Mouse (Mus musculus): ENCODE results near the gene Ap3s2. TPM values are rescaled to one million over a fixed set of nuclear protein-coding genes. Genes with fewer than 3 reads are reported as not detected.

The Ap3s2 gene
- total RNA-seq, 2 experiments from 2014 or later: 18.3 to 20.0 TPM

GRCm38 (mm10) chr7:79858202-79858934, 62.1 kb downstream of the Ap3s2 start:
- peak; percentile 51 for DNase-seq
- intact Hi-C loops (cut with DNase I; ENCODE audit: low total_unique reads): no loop called here

- no peak for DNase-seq
Measured at GRCm38 (mm10) chr7:79856305-79856704, 64.1 kb downstream of the Ap3s2 start.

GRCm38 (mm10) chr7:79847456-79848451, 72.7 kb downstream of the Ap3s2 start:
- DNase-seq: peak; percentile 68
- intact Hi-C loops (cut with DNase I; ENCODE audit: low total_unique reads): no loop called here

More at GRCm38 (mm10) chr7:79856305-79856704, 64.1 kb downstream of the Ap3s2 start:
- intact Hi-C loops (cut with DNase I; ENCODE audit: low total_unique reads): no loop called here

- intact Hi-C loops (cut with DNase I; ENCODE audit: low total_unique reads): no loop called here
- DNase-seq: no peak
Measured at GRCm38 (mm10) chr7:79846342-79846741, 74.1 kb downstream of the Ap3s2 start.

- intact Hi-C loops (cut with DNase I; ENCODE audit: low total_unique reads): no loop called here
- no peak for DNase-seq
Measured at GRCm38 (mm10) chr7:79844090-79844802, 76.2 kb downstream of the Ap3s2 start.

GRCm38 (mm10) chr7:79842163-79842562, 78.3 kb downstream of the Ap3s2 start:
- no peak for DNase-seq
- intact Hi-C loops (cut with DNase I; ENCODE audit: low total_unique reads): no loop called here

- intact Hi-C loops (cut with DNase I; ENCODE audit: low total_unique reads): no loop called here
- no peak for DNase-seq
Measured at GRCm38 (mm10) chr7:79837247-79837646, 83.2 kb downstream of the Ap3s2 start.

GRCm38 (mm10) chr7:79835196-79835595, 85.3 kb downstream of the Ap3s2 start:
- intact Hi-C loops (cut with DNase I; ENCODE audit: low total_unique reads): no loop called here
- no peak for DNase-seq

GRCm38 (mm10) chr7:79832980-79833379, 87.5 kb downstream of the Ap3s2 start:
- DNase-seq: no peak
- intact Hi-C loops (cut with DNase I; ENCODE audit: low total_unique reads): no loop called here

- intact Hi-C loops (cut with DNase I; ENCODE audit: low total_unique reads): no loop called here
Measured at GRCm38 (mm10) chr7:79831585-79831984, 88.9 kb downstream of the Ap3s2 start.

GRCm38 (mm10) chr7:79831145-79831544, 89.3 kb downstream of the Ap3s2 start:
- DNase-seq: no peak
- intact Hi-C loops (cut with DNase I; ENCODE audit: low total_unique reads): no loop called here

More at GRCm38 (mm10) chr7:79831585-79831984, 88.9 kb downstream of the Ap3s2 start:
- no peak for DNase-seq

GRCm38 (mm10) chr7:79828341-79828740, 92.1 kb downstream of the Ap3s2 start:
- DNase-seq: no peak

More at GRCm38 (mm10) chr7:79828341-79828740, 92.1 kb downstream of the Ap3s2 start:
- intact Hi-C loops (cut with DNase I; ENCODE audit: low total_unique reads): no loop called here

Small RNA genes within 50 kb of the gene (microRNA-seq; reads per million reads assigned to microRNA genes)
- gene Gm24541: 0 reads per million in 2 experiments

Other genes starting within 250 kb of the Ap3s2 start
- gene Kif7, start 204.9 kb downstream of the Ap3s2 start, total RNA-seq (2021): 1 to 10 TPM; 1.2 to 1.5 TPM
- 1 to 10 TPM in 1 of 2 experiments, under 1 TPM in 1; 0.49 to 4.4 TPM for gene Plin1, start 187.7 kb downstream of the Ap3s2 start, total RNA-seq (2021)
- gene Pex11a, start 177.5 kb downstream of the Ap3s2 start, total RNA-seq (2021): 1 to 10 TPM; 4.9 to 5.4 TPM
- gene Wdr93, start 177.5 kb downstream of the Ap3s2 start, total RNA-seq (2021): not detected
- gene Mesp1, start 126.9 kb downstream of the Ap3s2 start, total RNA-seq (2021): not detected
- gene Mesp2, start 109.9 kb downstream of the Ap3s2 start, total RNA-seq (2021): not detected
- gene Anpep, start 59.6 kb downstream of the Ap3s2 start, total RNA-seq (2021): 10 to 100 TPM in 1 of 2 experiments, 1 to 10 TPM in 1; 9.8 to 14.8 TPM
- 1 to 10 TPM; 4.9 to 6.1 TPM for gene Arpin, start 14.7 kb upstream of the Ap3s2 start, total RNA-seq (2021)
- 10 to 100 TPM; 14.1 to 15.5 TPM for gene Zfp710, start 104.2 kb upstream of the Ap3s2 start, total RNA-seq (2021)
- 100 to 1,000 TPM; 179 to 214 TPM for gene Idh2, start 194.7 kb upstream of the Ap3s2 start, total RNA-seq (2021)

Data from gastrocnemius, postnatal 14 days (tissue).